Mouse (Mus musculus): ENCODE data around the gene Tmc3.

- no peak for TF ChIP-seq POLR2A (IDR thresholded peaks at IDR 0.05; ENCODE audit: borderline replicate concordance, extremely low read depth, insufficient read depth, insufficient read length, poor library complexity, severe bottlenecking)
- TF ChIP-seq CTCF (IDR thresholded peaks at IDR 0.05; ENCODE audit: borderline replicate concordance, extremely low read depth, insufficient read depth, insufficient read length): peak; percentile 18; the same call in 1 of the 2 replicates
These were observed 34.7 kb upstream of the Tmc3 start for GRCm38 (mm10) chr7:83549951-83550407.
